Mouse (Mus musculus): ENCODE measurements at regions not wholly inside any gene's neighbourhood (a gene's known extent, or its start where the extent isn't known, plus 50 kb on each side); places are given as distances from the start of the nearest gene placed in this dataset.

- TF ChIP-seq CTCF (IDR thresholded peaks at IDR 0.05; ENCODE audit: low read depth, low read length) (no peak), POLR2A (IDR thresholded peaks at IDR 0.05; ENCODE audit: insufficient read depth, low read length) (no peak)
Measured at GRCm38 (mm10) chr17:73046985-73047384, 60.8 kb upstream of the Lclat1 start.
